Mouse (Mus musculus) telencephalon, adult 2 months (tissue): ENCODE data around the gene Olfr13.
"Not testable (repeated sequence)": the region's sequence is repeated elsewhere in the genome, so short reads cannot be mapped to it uniquely, and the experiment has no call there.

Source experiments
- DNase-seq: peaks from one replicate; pipeline ENCODE4 v3.0.0-alpha.2; 2011; ENCODE audit warnings: low read depth, low spot score

Olfr13 gene

GRCm38 (mm10) chr6:43171840-43172239, at the start of gene Olfr13:
Gene Olfr13 (plus strand): TSS chr6:43172140.
- DNase-seq, result no peak

- not testable (repeated sequence) for DNase-seq
Measured at GRCm38 (mm10) chr6:43146267-43146666, 25.7 kb upstream of the Olfr13 start, which contains the start of gene Olfr237-ps1. Gene Olfr237-ps1 (plus strand): TSS chr6:43146567.

- DNase-seq, result no peak
Measured at GRCm38 (mm10) chr6:43159502-43159901, 12.4 kb upstream of the Olfr13 start.

- DNase-seq, result no peak
Measured at GRCm38 (mm10) chr6:43162982-43163381, 9.0 kb upstream of the Olfr13 start, which contains the start of gene Olfr437. Gene Olfr437 (plus strand): TSS chr6:43163282.

- DNase-seq, result no peak
Measured at GRCm38 (mm10) chr6:43167246-43167645, 4.7 kb upstream of the Olfr13 start.

- DNase-seq, result no peak
Measured at GRCm38 (mm10) chr6:43178129-43178528, 6.2 kb downstream of the Olfr13 start.

GRCm38 (mm10) chr6:43178584-43179501, 6.9 kb downstream of the Olfr13 start:
- peak; percentile 21 for DNase-seq

GRCm38 (mm10) chr6:43190986-43191385, 19.0 kb downstream of the Olfr13 start:
- DNase-seq, result no peak

GRCm38 (mm10) chr6:43196781-43197180, 24.8 kb downstream of the Olfr13 start, which contains the start of gene Olfr435:
Gene Olfr435 (plus strand): TSS chr6:43197146.
- no peak for DNase-seq

GRCm38 (mm10) chr6:43198094-43198493, 26.2 kb downstream of the Olfr13 start:
- DNase-seq, result no peak

- DNase-seq, result no peak
Measured at GRCm38 (mm10) chr6:43202786-43203185, 30.8 kb downstream of the Olfr13 start.

GRCm38 (mm10) chr6:43205355-43205754, 33.4 kb downstream of the Olfr13 start:
- no peak for DNase-seq

GRCm38 (mm10) chr6:43212873-43213272, 40.9 kb downstream of the Olfr13 start, which contains the start of gene Olfr434:
Gene Olfr434 (plus strand): TSS chr6:43213021.
- peak; percentile 69 for DNase-seq
